Mouse (Mus musculus) layer of hippocampus, postnatal 25 days (tissue): ENCODE results near the gene Ier3. TPM values are rescaled to one million over a fixed set of nuclear protein-coding genes. Genes with fewer than 3 reads are reported as not detected.
"Not testable (repeated sequence)": the region's sequence is repeated elsewhere in the genome, so short reads cannot be mapped to it uniquely, and the experiment has no call there.

Experiments used
- DNase-seq, 2 experiments: peaks; one replicate each; pipeline ENCODE4 v3.0.0; 2022; ENCODE audit warnings: mixed read lengths in 2 of 2, low spot score in 1 of 2; ENCODE audit errors: extremely low spot score in 1 of 2
- total RNA-seq, 2 experiments: library from RNA; stranded (reverse); gene quantifications; 2 replicates each; pipeline ENCODE4 v1.2.3; 2021

Ier3 gene
- total RNA-seq, 2 experiments from 2014 or later: 3.2 to 5.1 TPM

- DNase-seq: no peak
Measured at GRCm38 (mm10) chr17:35834696-35835422, 13.4 kb downstream of the Ier3 start.

- DNase-seq: peak in 1 of 2 experiments; percentile 38
Measured at GRCm38 (mm10) chr17:35835424-35836140, 14.1 kb downstream of the Ier3 start.

- DNase-seq: peak; percentile 69 to 93
Measured at GRCm38 (mm10) chr17:35836178-35836965, 14.9 kb downstream of the Ier3 start.

GRCm38 (mm10) chr17:35836991-35837422, 15.5 kb downstream of the Ier3 start:
- peak; percentile 64 to 66 for DNase-seq

GRCm38 (mm10) chr17:35837487-35837886, 16.0 kb downstream of the Ier3 start:
- DNase-seq: peak in 1 of 2 experiments; percentile 42

- DNase-seq: peak; percentile 87 to 90
Measured at GRCm38 (mm10) chr17:35838122-35838544, 16.6 kb downstream of the Ier3 start, which contains the start of gene Tubb5. Gene Tubb5, minus strand, starts transcription at chr17:35838306.

- DNase-seq: no peak
Measured at GRCm38 (mm10) chr17:35838570-35838969, 17.1 kb downstream of the Ier3 start.

- DNase-seq: not testable (repeated sequence)
Measured at GRCm38 (mm10) chr17:35839002-35839401, 17.5 kb downstream of the Ier3 start.

GRCm38 (mm10) chr17:35840561-35840960, 19.1 kb downstream of the Ier3 start:
- DNase-seq: no peak

- peak; percentile 95 to 96 for DNase-seq
Measured at GRCm38 (mm10) chr17:35841076-35841950, 19.8 kb downstream of the Ier3 start, which contains the start of gene Mdc1. Gene Mdc1, plus strand, starts transcription at chr17:35841515.

- no peak for DNase-seq
Measured at GRCm38 (mm10) chr17:35842006-35842405, 20.5 kb downstream of the Ier3 start.

GRCm38 (mm10) chr17:35843514-35843913, 22.0 kb downstream of the Ier3 start:
- DNase-seq: no peak

- no peak for DNase-seq
Measured at GRCm38 (mm10) chr17:35848112-35848511, 26.6 kb downstream of the Ier3 start.

- no peak for DNase-seq
Measured at GRCm38 (mm10) chr17:35850974-35851373, 29.5 kb downstream of the Ier3 start.

- DNase-seq: no peak
Measured at GRCm38 (mm10) chr17:35859371-35859770, 37.9 kb downstream of the Ier3 start.

- DNase-seq: no peak
Measured at GRCm38 (mm10) chr17:35859835-35860234, 38.4 kb downstream of the Ier3 start.

GRCm38 (mm10) chr17:35860831-35861197, 39.3 kb downstream of the Ier3 start:
- DNase-seq: no peak

GRCm38 (mm10) chr17:35861198-35861857, 39.8 kb downstream of the Ier3 start, which contains the start of gene Nrm:
Gene Nrm, plus strand, starts transcription at chr17:35861318.
- DNase-seq: peak; percentile 72 to 91

GRCm38 (mm10) chr17:35864832-35865353, 43.4 kb downstream of the Ier3 start:
- no peak for DNase-seq
